Mouse (Mus musculus) MEL (cell line): Measurements from ENCODE around the gene Rp9.

Experiments used
- CHD2 ChIP-seq: IDR thresholded peaks from 2 replicates; pipeline ENCODE4 v1.6.1; 2011; ENCODE audit warnings: low read length, improper control_type of control experiment
- MAX ChIP-seq: IDR thresholded peaks from 2 replicates; pipeline ENCODE4 v1.6.1; 2011; ENCODE audit warnings: low read length, improper control_type of control experiment
- NRF1 ChIP-seq: IDR thresholded peaks from 2 replicates; pipeline ENCODE4 v1.6.1; 2014; ENCODE audit warnings: low read depth, mild to moderate bottlenecking, inconsistent platforms, low read length, improper control_type of control experiment, moderate library complexity; ENCODE audit not compliant: poor library complexity, insufficient read depth, severe bottlenecking
- POLR2A ChIP-seq, 2 experiments: IDR thresholded peaks; 2 replicates each; pipeline ENCODE4 v1.6.1; 2011 to 2012; ENCODE audit warnings: low read length in 2 of 2, mild to moderate bottlenecking in 2 of 2, control low read depth in 1 of 2, improper control_type of control experiment in 1 of 2, low read depth in 1 of 2, moderate library complexity in 1 of 2; ENCODE audit not compliant: control insufficient read depth in 1 of 2, insufficient read depth in 1 of 2, poor library complexity in 1 of 2
- RAD21 ChIP-seq: IDR thresholded peaks from 2 replicates; pipeline ENCODE4 v1.6.1; 2011; ENCODE audit warnings: mild to moderate bottlenecking, low read depth, low read length, improper control_type of control experiment
- SIN3A ChIP-seq: IDR thresholded peaks from 2 replicates; pipeline ENCODE4 v1.6.1; 2012; ENCODE audit warnings: low read length, improper control_type of control experiment, inconsistent platforms
- ZC3H11A ChIP-seq: IDR thresholded peaks from 2 replicates; pipeline ENCODE4 v1.6.1; 2012; ENCODE audit warnings: low read depth, mild to moderate bottlenecking, inconsistent platforms, low read length, improper control_type of control experiment
- ZMIZ1 ChIP-seq: IDR thresholded peaks from 2 replicates; pipeline ENCODE4 v1.6.1; 2012; ENCODE audit warnings: low read depth, mild to moderate bottlenecking, inconsistent platforms, low read length, improper control_type of control experiment, moderate library complexity

DNA sequence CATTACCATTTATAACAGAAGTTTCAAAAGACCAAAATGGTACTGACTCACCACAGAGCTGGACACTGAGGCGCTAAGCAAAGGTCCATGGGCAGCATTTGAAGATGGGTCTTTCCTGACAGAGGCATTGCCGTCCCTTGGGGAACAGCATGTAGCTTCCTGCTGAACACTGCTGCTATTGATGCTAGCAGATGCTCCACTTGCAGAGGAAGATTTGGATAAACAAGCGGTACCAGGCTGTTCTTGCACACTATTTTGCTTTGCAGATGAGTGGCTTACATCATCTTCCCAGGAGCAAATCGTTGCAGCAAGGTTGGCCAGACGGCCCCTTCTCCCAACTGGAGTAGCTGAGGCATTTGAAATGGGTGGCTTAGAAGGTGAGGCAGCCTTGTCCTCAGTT is 93.5 kb downstream of the Rp9 start:
- TF ChIP-seq ZC3H11A (no peak), CHD2 (no peak), SIN3A (no peak), RAD21 (no peak), POLR2A (IDR thresholded peaks at IDR 0.05; ENCODE audit: control insufficient read depth in 1 of 2, insufficient read depth in 1 of 2, low read depth in 1 of 2, low read length in 2 of 2, poor library complexity in 1 of 2) (peak in 1 of 2 experiments; percentile 44; a peak in 2 of 4 replicates), ZMIZ1 (no peak), MAX (no peak), NRF1 (no peak)
